Comparison of ENCODE assay signal across 8 mouse cellular contexts in genomic region chr11:106658051-106658880, GRCm38 (mm10). TPM values are rescaled to one million over a fixed set of nuclear protein-coding genes. Genes with fewer than 3 reads are reported as not detected.
DNase-seq lines count a peak whose midpoint lies in the region; ATAC-seq and TF ChIP-seq lines count a peak whose summit lies in the region.

No protein-coding gene starts in this region.

- no peaks in the 10 kb centered on the region for H3K9me3 ChIP-seq in ES-Bruce4 (replicated peaks; ENCODE audit: control insufficient read depth, insufficient read depth, low read length, poor library complexity, severe bottlenecking)

- ATAC-seq in frontal cortex, adult (ENCODE audit: low TSS enrichment): peak; percentile 84

- H3K36me3 ChIP-seq in ES-Bruce4 (ENCODE audit: control insufficient read depth, insufficient read depth, low read length, poor library complexity, severe bottlenecking): peaks cover 2% of the 10 kb centered on the region; the same call in 1 of the 2 replicates

- intact Hi-C loops in heart, postnatal 36 days (cut with DNase I): no loop called here

- H3K27ac ChIP-seq in ES-Bruce4 (ENCODE audit: insufficient read depth, low read length): no peak overlapping the region
- H3K27ac ChIP-seq in brown adipose tissue, adult 24 weeks (replicated peaks; ENCODE audit: low read depth, low read length): peak overlapping the region; percentile 99

- no peak for TF ChIP-seq CTCF in ES-Bruce4 (IDR thresholded peaks at IDR 0.05; ENCODE audit: low read depth, low read length)
- no peak for TF ChIP-seq CTCF in lung, adult 2 months (IDR thresholded peaks at IDR 0.05; ENCODE audit: insufficient read depth, low read length)

- no peak for TF ChIP-seq POLR2A in ES-Bruce4 (IDR thresholded peaks at IDR 0.05; ENCODE audit: insufficient read depth, low read length)
- no peak; the same call in 1 of the 2 replicates for TF ChIP-seq POLR2A in lung, adult 2 months (IDR thresholded peaks at IDR 0.05; ENCODE audit: borderline replicate concordance, extremely low read depth, low read depth, low read length)

- no peak for TF ChIP-seq EP300 in ES-Bruce4 (IDR thresholded peaks at IDR 0.05; ENCODE audit: insufficient read depth, low read depth, low read length)

- no peaks in the 10 kb centered on the region for H3K27me3 ChIP-seq in ES-Bruce4 (ENCODE audit: control insufficient read depth, insufficient read depth, low read length, poor library complexity, severe bottlenecking)

- DNase-seq in heart, postnatal 36 days: peak; percentile 84
- DNase-seq in layer of hippocampus, adult 18-20 months (ENCODE audit: low spot score in 2 of 2): peak; percentile 51 to 80
- peak; percentile 79 for DNase-seq in lung, adult 2 months
- peak; percentile 56 to 77 for DNase-seq in right cerebral cortex, adult 2 months (ENCODE audit: low spot score in 2 of 2)
- no peak for DNase-seq in B cell, adult 2 months

- no peak overlapping the region for H3K4me3 ChIP-seq in ES-Bruce4 (ENCODE audit: low read depth, low read length)
- H3K4me3 ChIP-seq in brown adipose tissue, adult 24 weeks (ENCODE audit: insufficient read depth, low read depth, low read length): no peak overlapping the region
- H3K4me3 ChIP-seq in lung, adult 2 months (replicated peaks; ENCODE audit: extremely low read depth, low read depth, low read length): no peak overlapping the region

- peak overlapping the region; percentile 13; the same call in 1 of the 2 replicates for H3K9ac ChIP-seq in ES-Bruce4 (ENCODE audit: low read depth, poor library complexity, severe bottlenecking)

- peaks cover 4% of the 10 kb centered on the region for H3K4me1 ChIP-seq in ES-Bruce4 (ENCODE audit: control insufficient read depth, insufficient read depth, low read length)
- H3K4me1 ChIP-seq in brown adipose tissue, adult 24 weeks (ENCODE audit: control insufficient read depth, insufficient read depth, insufficient read length, low read length): peaks cover 30% of the 10 kb centered on the region
- peaks cover 36% of the 10 kb centered on the region for H3K4me1 ChIP-seq in lung, adult 2 months (ENCODE audit: control insufficient read depth, insufficient read depth, low read length)

- WGBS in lung, adult 2 months: 8% methylated on average over 14 of the region's 14 CpGs

RNA-seq across cellular contexts. Expression of gene Tex2, which starts 45.0 kb away (rescaled TPM):
- polyA plus RNA-seq in ES-Bruce4 (2011; ENCODE audit: insufficient read depth, insufficient read length, low read depth, missing spikeins): 28.8 and 31.3 TPM in 2 replicates
- 32.8 and 33.5 TPM in 2 replicates for polyA plus RNA-seq in brown adipose tissue, adult 24 weeks (2012; ENCODE audit: insufficient read depth, insufficient read length, missing spikeins)
- 10 to 100 TPM; 40.1 to 42.1 TPM for total RNA-seq in heart, postnatal 36 days (2021)
- total RNA-seq in layer of hippocampus, adult 18-20 months (2021): 100 to 1,000 TPM; 146 to 158 TPM
- 12.6 and 15.1 TPM in 2 replicates for polyA plus RNA-seq in lung, adult 2 months (2012; rRNA removed)

Comparison
In these comparisons a context has a peak if more than half of its experiments do, and no peak if none do; other contexts are left out.
1. DNase-seq: peak in heart, postnatal 36 days (2 of 2), layer of hippocampus, adult 18-20 months (2 of 2), lung, adult 2 months (single experiment) and right cerebral cortex, adult 2 months (2 of 2); none in B cell, adult 2 months (0 of 2).